Mouse (Mus musculus) neutrophil, adult 5-6 weeks (primary cell): Measurements from ENCODE around the gene Krt6a. TPM values are rescaled to one million over a fixed set of nuclear protein-coding genes. Genes with fewer than 3 reads are reported as not detected.
"Not testable (repeated sequence)": the region's sequence is repeated elsewhere in the genome, so short reads cannot be mapped to it uniquely, and the experiment has no call there.

ENCODE experiments used
- ATAC-seq: fragments of 151-379, 151-347 bp; 2 replicates; pipeline ENCODE4 v1.8.0; 2017; ENCODE audit warnings: mild to moderate bottlenecking, moderate TSS enrichment; ENCODE audit not compliant: insufficient number of reproducible peaks, poor library complexity, low FRiP score, severe bottlenecking; ENCODE audit errors: extremely low read depth
- total RNA-seq: library from RNA; stranded (forward); fragments of 200-1000 nt; gene quantifications from 2 replicates; pipeline ENCODE4 v1.2.3, GENCODE M21; 2017

Krt6a gene
- total RNA-seq: 1.1 and 1.3 TPM in 2 replicates

GRCm38 (mm10) chr15:101694207-101694606 is at the start of gene Krt6a:
Gene Krt6a, minus strand, starts transcription at chr15:101694307.
- ATAC-seq: no peak

- ATAC-seq: no peak
Measured at GRCm38 (mm10) chr15:101742711-101743110, 48.6 kb upstream of the Krt6a start, which contains the start of gene Krt71. Gene Krt71, minus strand, starts transcription at chr15:101743109.

- ATAC-seq: no peak
Measured at GRCm38 (mm10) chr15:101737786-101738185, 43.7 kb upstream of the Krt6a start.

- ATAC-seq: no peak
Measured at GRCm38 (mm10) chr15:101730653-101731052, 36.5 kb upstream of the Krt6a start.

GRCm38 (mm10) chr15:101724686-101725085 is 30.6 kb upstream of the Krt6a start:
- ATAC-seq: no peak

- no peak for ATAC-seq
Measured at GRCm38 (mm10) chr15:101715831-101716230, 21.7 kb upstream of the Krt6a start.

GRCm38 (mm10) chr15:101714356-101714755 is 20.2 kb upstream of the Krt6a start:
- ATAC-seq: no peak

GRCm38 (mm10) chr15:101713731-101714130 is 19.6 kb upstream of the Krt6a start:
- ATAC-seq: no peak

- ATAC-seq: no peak
Measured at GRCm38 (mm10) chr15:101712720-101713119, 18.6 kb upstream of the Krt6a start, which contains the start of gene Krt5. Gene Krt5, minus strand, starts transcription at chr15:101712898.

- ATAC-seq: no peak
Measured at GRCm38 (mm10) chr15:101708683-101709082, 14.6 kb upstream of the Krt6a start.

- no peak for ATAC-seq
Measured at GRCm38 (mm10) chr15:101707454-101707853, 13.3 kb upstream of the Krt6a start.

- ATAC-seq: no peak
Measured at GRCm38 (mm10) chr15:101704066-101704465, 10.0 kb upstream of the Krt6a start.

GRCm38 (mm10) chr15:101702380-101702779 is 8.3 kb upstream of the Krt6a start:
- no peak for ATAC-seq

- ATAC-seq: no peak
Measured at GRCm38 (mm10) chr15:101699866-101700265, 5.8 kb upstream of the Krt6a start.

GRCm38 (mm10) chr15:101699192-101699591 is 5.1 kb upstream of the Krt6a start:
- no peak for ATAC-seq

GRCm38 (mm10) chr15:101697326-101698188 is 3.5 kb upstream of the Krt6a start:
- no peak for ATAC-seq

- ATAC-seq: not testable (repeated sequence)
Measured at GRCm38 (mm10) chr15:101690460-101690859, 3.6 kb downstream of the Krt6a start.

- ATAC-seq: no peak
Measured at GRCm38 (mm10) chr15:101688161-101688560, 5.9 kb downstream of the Krt6a start.

- ATAC-seq: no peak
Measured at GRCm38 (mm10) chr15:101680187-101680586, 13.9 kb downstream of the Krt6a start, which contains the start of gene Krt6b. Gene Krt6b, minus strand, starts transcription at chr15:101680287.

- no peak for ATAC-seq
Measured at GRCm38 (mm10) chr15:101675978-101676377, 18.1 kb downstream of the Krt6a start.
